23 mouse cellular contexts compared by ENCODE assay signal in genomic region chr5:108255259-108255658, GRCm38 (mm10).
"Had no signal": no experiment of that assay in that cellular context is flagged by ENCODE, and none has a peak within 500 bp of the region (broad histone marks: within the 10 kb centered on the region; RNA-seq: fewer than 3 reads in every experiment).

No protein-coding gene starts in this region.

- ATAC-seq: forebrain, embryonic 13.5 days; forebrain, embryonic 14.5 days; forebrain, embryonic 15.5 days; forebrain, embryonic 16.5 days; forebrain, postnatal 0 days had no signal

- DNase-seq: cerebellum, adult 18-20 months; cerebellum, adult 2 months; cerebellum, adult 8-10 months; cerebellum, adult 9-10 months; cerebellum, adult 9-11 months; cerebellum, postnatal 10 days; cerebellum, postnatal 14 days; cerebellum, postnatal 25 days; cerebellum, postnatal 36 days; embryo, embryonic 11 days; forebrain, postnatal 0 days; gastrocnemius, adult 2 months; gastrocnemius, postnatal 10 days; gastrocnemius, postnatal 14 days; gastrocnemius, postnatal 25 days; gastrocnemius, postnatal 36 days; heart, adult 11 months; heart, adult 18-20 months; heart, adult 2 months had no signal
